Mouse (Mus musculus): ENCODE data around the gene Coro2a. TPM values are rescaled to one million over a fixed set of nuclear protein-coding genes. Genes with fewer than 3 reads are reported as not detected.

Gene Coro2a
- polyA plus RNA-seq, 1 experiment from 2014 or later, result 5.9 TPM

DNA sequence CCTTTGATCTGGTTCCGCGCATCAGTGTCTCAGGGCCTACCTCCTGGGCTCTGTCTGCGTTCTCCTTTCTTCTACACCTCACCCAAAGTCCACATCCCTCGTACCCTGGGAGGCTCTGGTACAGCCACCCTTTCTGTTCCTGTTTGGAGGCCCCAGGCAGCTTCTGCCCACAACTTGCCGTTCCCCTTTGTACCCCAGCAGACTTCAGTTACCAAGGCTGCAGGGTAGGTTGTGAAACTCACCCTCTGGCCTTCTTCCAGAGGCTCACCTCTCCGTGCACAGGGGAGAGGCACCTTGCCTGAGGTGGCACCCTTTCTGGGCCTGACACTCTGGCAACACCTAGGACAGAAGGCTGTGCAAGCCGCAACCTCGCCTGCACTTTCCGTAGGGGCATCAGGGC is 46.2 kb downstream of the Coro2a start:
- Histone ChIP-seq H3K9ac (replicated peaks; ENCODE audit: low read length) (no peak overlapping the region), H3K4me2 (replicated peaks; ENCODE audit: low read depth, low read length) (no peak overlapping the region)
- 77% methylated on average over 9 of the region's 9 CpGs for WGBS

DNA sequence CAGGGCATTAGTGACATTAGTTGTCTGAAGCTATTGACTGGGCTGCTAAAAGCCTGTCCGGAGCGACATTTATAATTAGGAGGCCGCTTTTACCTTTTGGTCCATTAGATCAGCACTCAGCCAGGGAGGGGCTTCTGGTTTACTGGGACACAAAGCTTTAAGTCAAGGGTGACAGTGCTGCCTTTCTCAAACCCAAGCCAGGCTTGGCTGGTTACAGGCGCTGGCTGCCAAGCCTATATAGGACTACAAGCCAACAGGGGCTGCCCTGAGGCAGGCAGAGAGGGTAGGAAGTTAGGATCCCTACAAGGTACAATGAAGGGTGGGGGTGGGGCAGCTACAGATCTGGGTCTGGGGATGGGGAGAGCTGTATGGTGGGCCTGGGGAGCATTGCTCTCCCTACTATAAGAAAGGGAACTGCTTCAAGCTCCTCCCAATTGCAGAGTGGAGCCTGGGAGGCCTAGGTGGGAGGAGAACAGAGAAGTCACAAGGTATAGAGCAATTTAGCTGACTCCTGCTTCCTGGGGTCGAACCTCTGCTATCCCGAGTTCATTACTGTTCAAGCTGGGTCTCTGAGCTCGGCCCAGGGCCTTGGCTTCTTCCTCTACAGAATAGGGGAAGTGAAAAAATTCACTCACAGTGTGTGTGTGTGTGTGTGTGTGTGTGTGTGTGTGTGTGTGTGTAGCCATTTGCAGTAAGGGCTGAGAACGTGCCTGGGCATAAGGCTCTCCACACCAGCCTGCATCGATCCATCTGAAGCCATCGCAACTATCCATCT is 47.5 kb downstream of the Coro2a start:
- ATAC-seq (ENCODE audit: low FRiP score, low TSS enrichment), result no peak
- WGBS, result 67% methylated on average over 10 of the region's 10 CpGs
- Histone ChIP-seq H3K9ac (replicated peaks; ENCODE audit: low read length) (no peak overlapping the region), H3K27ac (ENCODE audit: low read length) (peak overlapping the region; percentile 19; the same call in 1 of the 2 replicates), H3K4me1 (ENCODE audit: insufficient read depth, low read length) (no peaks in the 10 kb centered on the region), H3K9me3 (ENCODE audit: low read length) (no peaks in the 10 kb centered on the region), H3K27me3 (ENCODE audit: insufficient read depth, low read length) (no peaks in the 10 kb centered on the region), H3K36me3 (ENCODE audit: insufficient read depth, low read length) (no peaks in the 10 kb centered on the region), H3K4me2 (replicated peaks; ENCODE audit: low read depth, low read length) (no peak overlapping the region), H3K4me3 (ENCODE audit: low read length) (no peak overlapping the region)

More for the DNA sequence above, 46.2 kb downstream of the Coro2a start:
- Histone ChIP-seq H3K4me1 (ENCODE audit: insufficient read depth, low read length) (no peaks in the 10 kb centered on the region), H3K9me3 (ENCODE audit: low read length) (no peaks in the 10 kb centered on the region), H3K36me3 (ENCODE audit: insufficient read depth, low read length) (no peaks in the 10 kb centered on the region), H3K4me3 (ENCODE audit: low read length) (no peak overlapping the region), H3K27ac (ENCODE audit: low read length) (no peak overlapping the region), H3K27me3 (ENCODE audit: insufficient read depth, low read length) (no peaks in the 10 kb centered on the region)
- ATAC-seq (ENCODE audit: low FRiP score, low TSS enrichment), result no peak

DNA sequence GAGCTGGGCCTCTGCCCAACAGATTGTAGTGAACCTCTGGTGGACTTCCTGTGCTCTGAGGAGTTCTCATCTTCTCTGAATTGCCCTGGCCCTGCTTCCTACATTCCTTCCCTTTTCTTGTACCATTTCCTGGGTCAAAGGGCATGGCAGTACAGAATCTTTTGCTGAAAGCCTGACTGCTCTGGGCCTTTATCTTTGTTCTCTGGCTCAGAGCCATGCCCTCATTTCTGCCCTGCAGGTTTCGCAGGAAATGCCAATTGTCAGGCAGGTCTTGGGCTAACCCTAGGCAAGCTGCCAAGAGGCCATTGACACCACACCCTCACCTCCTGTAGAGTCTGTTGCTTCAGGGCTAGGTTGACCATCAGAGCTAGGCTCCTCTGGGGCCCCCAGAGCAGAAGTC is 48.1 kb downstream of the Coro2a start:
- 68% methylated on average over 1 of the region's 1 CpGs for WGBS
- Histone ChIP-seq H3K9me3 (ENCODE audit: low read length) (no peaks in the 10 kb centered on the region), H3K4me3 (ENCODE audit: low read length) (no peak overlapping the region), H3K36me3 (ENCODE audit: insufficient read depth, low read length) (no peaks in the 10 kb centered on the region), H3K27me3 (ENCODE audit: insufficient read depth, low read length) (no peaks in the 10 kb centered on the region), H3K4me1 (ENCODE audit: insufficient read depth, low read length) (no peaks in the 10 kb centered on the region), H3K4me2 (replicated peaks; ENCODE audit: low read depth, low read length) (no peak overlapping the region), H3K9ac (replicated peaks; ENCODE audit: low read length) (no peak overlapping the region), H3K27ac (ENCODE audit: low read length) (peak overlapping the region; percentile 19; the same call in 1 of the 2 replicates)
- ATAC-seq (ENCODE audit: low FRiP score, low TSS enrichment), result no peak

DNA sequence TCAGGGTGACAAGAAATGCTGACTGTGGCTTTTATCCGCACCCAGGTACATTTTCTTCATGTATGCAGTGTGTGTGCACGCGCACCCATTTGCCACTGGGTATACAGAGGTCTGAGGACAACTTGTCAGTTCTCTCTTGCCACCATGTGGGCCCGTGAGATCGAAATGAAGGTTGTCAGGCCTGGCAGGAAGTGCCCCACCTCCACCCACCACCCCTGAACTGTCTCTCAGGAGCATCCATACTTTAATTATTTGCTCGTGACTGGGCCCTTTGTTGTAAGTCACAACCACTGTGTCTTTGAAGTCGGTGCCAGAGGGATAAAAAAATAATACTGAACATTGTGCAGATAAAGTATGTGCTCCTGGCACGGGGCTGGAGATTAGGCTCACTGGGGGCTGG is 51.6 kb downstream of the Coro2a start:
- Histone ChIP-seq H3K27me3 (ENCODE audit: insufficient read depth, low read length) (no peaks in the 10 kb centered on the region), H3K4me2 (replicated peaks; ENCODE audit: low read depth, low read length) (no peak overlapping the region), H3K9me3 (ENCODE audit: low read length) (no peaks in the 10 kb centered on the region), H3K9ac (replicated peaks; ENCODE audit: low read length) (no peak overlapping the region), H3K27ac (ENCODE audit: low read length) (no peak overlapping the region), H3K36me3 (ENCODE audit: insufficient read depth, low read length) (no peaks in the 10 kb centered on the region), H3K4me1 (ENCODE audit: insufficient read depth, low read length) (no peaks in the 10 kb centered on the region), H3K4me3 (ENCODE audit: low read length) (no peak overlapping the region)
- ATAC-seq (ENCODE audit: low FRiP score, low TSS enrichment), result no peak
- WGBS, result 69% methylated on average over 8 of the region's 8 CpGs

DNA sequence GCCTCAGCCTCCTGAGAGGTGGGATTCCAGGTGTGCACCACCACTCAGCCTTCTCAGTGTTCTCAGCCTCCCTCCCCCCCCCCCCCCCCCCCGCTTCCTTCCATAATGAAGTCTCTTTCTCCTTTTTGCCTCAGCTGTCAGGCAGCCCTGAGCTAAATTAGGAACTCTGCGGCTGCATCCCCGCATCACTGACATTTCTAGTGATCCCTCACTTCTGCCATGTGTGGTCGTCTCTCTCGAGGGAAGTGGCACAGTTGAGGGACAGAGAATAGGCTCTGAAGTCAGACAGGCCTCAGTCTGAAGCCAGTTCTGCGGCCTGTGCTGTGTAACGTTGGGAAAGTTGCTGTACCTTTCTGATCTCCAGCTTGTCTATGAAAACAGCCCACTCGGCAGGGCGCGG is 52.0 kb downstream of the Coro2a start:
- H3K27ac ChIP-seq (ENCODE audit: low read length), result no peak overlapping the region
- no peak for ATAC-seq (ENCODE audit: low FRiP score, low TSS enrichment)
- H3K9me3 ChIP-seq (ENCODE audit: low read length), result no peaks in the 10 kb centered on the region
- H3K4me3 ChIP-seq (ENCODE audit: low read length), result no peak overlapping the region
- no peak overlapping the region for H3K4me2 ChIP-seq (replicated peaks; ENCODE audit: low read depth, low read length)
- 84% methylated on average over 9 of the region's 10 CpGs for WGBS
- H3K4me1 ChIP-seq (ENCODE audit: insufficient read depth, low read length), result no peaks in the 10 kb centered on the region
- H3K9ac ChIP-seq (replicated peaks; ENCODE audit: low read length), result no peak overlapping the region
- H3K36me3 ChIP-seq (ENCODE audit: insufficient read depth, low read length), result no peaks in the 10 kb centered on the region
- no peaks in the 10 kb centered on the region for H3K27me3 ChIP-seq (ENCODE audit: insufficient read depth, low read length)

DNA sequence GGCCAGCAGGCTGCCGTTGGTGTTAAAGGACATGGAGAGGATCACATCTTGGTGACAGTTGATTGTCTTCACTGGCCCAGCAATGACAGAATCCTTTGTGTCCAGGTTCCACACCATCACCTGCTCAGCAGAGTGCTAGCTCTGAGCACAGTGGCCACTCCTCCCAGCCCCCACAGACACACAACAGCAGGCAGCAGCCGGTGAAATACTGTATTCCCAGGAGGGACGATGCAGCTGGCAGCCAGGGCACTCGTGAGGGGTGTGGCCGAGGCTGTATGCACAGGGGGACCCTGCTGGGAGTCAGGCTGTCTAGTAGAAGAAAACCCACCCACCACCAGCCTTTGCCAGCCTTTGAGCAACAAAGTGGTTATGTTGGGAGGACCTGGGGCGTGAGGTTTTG is 55.3 kb downstream of the Coro2a start:
- Histone ChIP-seq H3K4me2 (replicated peaks; ENCODE audit: low read depth, low read length) (no peak overlapping the region), H3K9ac (replicated peaks; ENCODE audit: low read length) (no peak overlapping the region), H3K4me1 (ENCODE audit: insufficient read depth, low read length) (no peaks in the 10 kb centered on the region), H3K27ac (ENCODE audit: low read length) (no peak overlapping the region), H3K36me3 (ENCODE audit: insufficient read depth, low read length) (no peaks in the 10 kb centered on the region), H3K9me3 (ENCODE audit: low read length) (no peaks in the 10 kb centered on the region), H3K4me3 (ENCODE audit: low read length) (no peak overlapping the region), H3K27me3 (ENCODE audit: insufficient read depth, low read length) (no peaks in the 10 kb centered on the region)
- peak; percentile 32; the same call in 1 of the 2 replicates for ATAC-seq (ENCODE audit: low FRiP score, low TSS enrichment)
- WGBS, result 35% methylated on average over 6 of the region's 6 CpGs

DNA sequence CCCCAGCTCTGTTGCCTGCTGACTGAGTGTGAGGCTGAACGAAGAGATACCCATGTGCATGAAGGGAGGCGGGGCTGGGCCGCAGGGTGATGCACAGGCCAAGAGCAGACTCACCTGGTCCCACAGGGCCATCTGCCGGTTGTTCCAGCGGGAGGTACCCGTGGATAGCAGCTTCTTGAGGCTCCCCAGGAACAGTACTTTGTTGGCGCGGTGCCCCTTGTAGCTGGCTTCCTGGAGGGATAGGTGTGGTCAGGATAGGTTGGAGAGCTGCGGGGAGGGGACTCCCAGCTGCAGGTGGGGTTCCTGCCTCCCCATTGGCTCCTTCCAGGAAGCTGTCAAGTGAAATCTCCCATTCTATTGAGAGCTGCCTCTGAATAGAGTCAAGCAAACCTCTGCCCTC is 56.5 kb downstream of the Coro2a start:
- Histone ChIP-seq H3K9ac (replicated peaks; ENCODE audit: low read length) (no peak overlapping the region), H3K36me3 (ENCODE audit: insufficient read depth, low read length) (no peaks in the 10 kb centered on the region), H3K4me1 (ENCODE audit: insufficient read depth, low read length) (no peaks in the 10 kb centered on the region), H3K4me3 (ENCODE audit: low read length) (no peak overlapping the region), H3K27me3 (ENCODE audit: insufficient read depth, low read length) (no peaks in the 10 kb centered on the region), H3K27ac (ENCODE audit: low read length) (no peak overlapping the region), H3K9me3 (ENCODE audit: low read length) (no peaks in the 10 kb centered on the region), H3K4me2 (replicated peaks; ENCODE audit: low read depth, low read length) (no peak overlapping the region)
- WGBS, result 15% methylated on average over 9 of the region's 9 CpGs
- 0 out of 2 replicates have a peak, but pooled peaks have one; percentile 40 for ATAC-seq (ENCODE audit: low FRiP score, low TSS enrichment)

DNA sequence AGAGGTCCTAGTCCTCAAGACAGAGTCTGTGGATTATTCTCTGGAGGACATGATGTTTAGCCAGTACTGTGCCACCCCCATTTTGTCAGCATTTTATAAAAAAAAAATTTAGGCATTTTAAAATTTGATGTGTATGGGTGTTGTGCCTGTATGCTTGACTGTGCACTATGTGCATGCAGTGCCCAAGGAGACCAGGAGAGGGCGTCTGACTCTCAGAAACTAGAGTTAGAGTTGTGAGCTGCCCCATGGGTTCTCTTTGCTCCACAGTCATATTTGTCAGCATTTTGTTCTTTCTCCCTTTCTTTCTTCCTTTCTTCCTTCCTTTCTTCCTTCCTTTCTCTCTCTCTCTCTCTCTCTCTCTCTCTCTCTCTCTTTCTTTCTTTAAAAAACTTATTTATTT is 57.7 kb downstream of the Coro2a start:
- H3K27ac ChIP-seq (ENCODE audit: low read length), result no peak overlapping the region
- no peak overlapping the region for H3K4me3 ChIP-seq (ENCODE audit: low read length)
- H3K27me3 ChIP-seq (ENCODE audit: insufficient read depth, low read length), result no peaks in the 10 kb centered on the region
- ATAC-seq (ENCODE audit: low FRiP score, low TSS enrichment), result no peak
- no peak overlapping the region for H3K4me2 ChIP-seq (replicated peaks; ENCODE audit: low read depth, low read length)
- whole genome bisulfite sequencing, result 38% methylated on average over 1 of the region's 1 CpGs
- H3K4me1 ChIP-seq (ENCODE audit: insufficient read depth, low read length), result no peaks in the 10 kb centered on the region
- H3K36me3 ChIP-seq (ENCODE audit: insufficient read depth, low read length), result no peaks in the 10 kb centered on the region
- no peaks in the 10 kb centered on the region for H3K9me3 ChIP-seq (ENCODE audit: low read length)
- H3K9ac ChIP-seq (replicated peaks; ENCODE audit: low read length), result no peak overlapping the region

DNA sequence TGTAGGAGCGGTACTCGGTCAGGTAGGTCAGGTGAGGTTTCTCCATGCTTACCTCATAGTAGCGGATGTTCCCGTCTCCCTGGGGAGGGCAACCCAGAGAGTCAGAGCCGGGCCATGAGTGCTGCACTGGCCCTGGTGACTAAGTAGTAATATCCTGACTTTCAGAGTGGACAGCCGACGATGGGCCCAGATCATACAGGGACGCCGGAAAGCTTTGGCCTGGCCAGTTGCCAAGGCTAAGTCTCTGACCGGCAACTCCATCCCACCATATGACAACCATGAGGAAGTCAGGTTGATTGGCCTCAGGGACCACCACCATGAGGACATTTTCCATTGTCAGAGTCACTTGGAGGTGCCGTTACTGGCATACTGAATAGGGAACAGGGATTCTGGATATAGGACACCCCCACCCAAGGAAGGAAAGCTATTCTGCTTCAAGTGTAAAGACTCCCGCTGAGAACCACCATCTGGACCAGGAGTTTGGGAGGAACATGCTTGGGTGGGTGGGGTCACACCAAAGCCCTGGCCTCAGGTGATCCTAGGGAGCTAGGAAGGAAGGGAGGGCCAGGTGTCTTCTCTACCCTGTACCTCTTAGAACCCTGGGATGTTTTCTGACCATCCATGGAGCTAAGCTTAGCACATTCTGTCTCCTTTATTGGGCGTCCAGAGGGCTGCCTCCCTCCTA is 58.5 kb downstream of the Coro2a start:
- Histone ChIP-seq H3K36me3 (ENCODE audit: insufficient read depth, low read length) (no peaks in the 10 kb centered on the region), H3K4me1 (ENCODE audit: insufficient read depth, low read length) (no peaks in the 10 kb centered on the region), H3K9ac (replicated peaks; ENCODE audit: low read length) (no peak overlapping the region), H3K27me3 (ENCODE audit: insufficient read depth, low read length) (no peaks in the 10 kb centered on the region), H3K27ac (ENCODE audit: low read length) (no peak overlapping the region), H3K4me2 (replicated peaks; ENCODE audit: low read depth, low read length) (no peak overlapping the region), H3K9me3 (ENCODE audit: low read length) (no peaks in the 10 kb centered on the region), H3K4me3 (ENCODE audit: low read length) (no peak overlapping the region)
- ATAC-seq (ENCODE audit: low FRiP score, low TSS enrichment), result no peak
- 90% methylated on average over 13 of the region's 13 CpGs for WGBS

DNA sequence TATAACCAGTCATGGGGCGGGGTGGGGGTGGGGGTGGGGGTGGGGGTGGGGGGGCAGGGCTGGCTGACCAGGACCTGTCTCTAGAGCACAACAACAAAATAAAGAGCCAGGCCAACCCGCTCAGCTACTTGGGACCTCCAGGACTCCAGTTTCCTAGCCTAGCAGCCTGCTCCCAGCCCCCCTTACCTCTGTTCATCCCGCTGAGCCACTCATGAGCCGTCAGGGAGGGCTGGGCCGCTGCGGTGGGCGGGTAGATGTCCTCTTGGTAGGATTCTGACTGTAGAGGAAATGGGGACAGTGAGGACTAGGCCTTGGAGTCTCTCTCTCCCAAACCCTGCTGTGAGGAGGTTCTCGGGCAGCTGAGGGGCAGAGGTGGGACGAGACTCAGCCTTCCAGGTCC is 60.3 kb downstream of the Coro2a start:
- ATAC-seq (ENCODE audit: low FRiP score, low TSS enrichment), result no peak
- no peak overlapping the region for H3K27ac ChIP-seq (ENCODE audit: low read length)
- no peak overlapping the region for H3K9ac ChIP-seq (replicated peaks; ENCODE audit: low read length)
- H3K4me1 ChIP-seq (ENCODE audit: insufficient read depth, low read length), result no peaks in the 10 kb centered on the region
- no peaks in the 10 kb centered on the region for H3K36me3 ChIP-seq (ENCODE audit: insufficient read depth, low read length)
- no peak overlapping the region for H3K4me3 ChIP-seq (ENCODE audit: low read length)
- peaks cover 6% of the 10 kb centered on the region; the same call in 1 of the 2 replicates for H3K27me3 ChIP-seq (ENCODE audit: insufficient read depth, low read length)
- WGBS, result 51% methylated on average over 9 of the region's 9 CpGs
- H3K4me2 ChIP-seq (replicated peaks; ENCODE audit: low read depth, low read length), result no peak overlapping the region
- no peaks in the 10 kb centered on the region for H3K9me3 ChIP-seq (ENCODE audit: low read length)

Data from kidney, embryonic 16.5 days (tissue).